Mouse (Mus musculus) embryonic facial prominence, embryonic 13.5 days (tissue): ENCODE results near the gene Gm17545. TPM values are rescaled to one million over a fixed set of nuclear protein-coding genes. Genes with fewer than 3 reads are reported as not detected.

Experiments
- ATAC-seq: fragments of 200-750 bp; cut with Nextera tagmentation; 2 replicates; pipeline ENCODE4 v1.8.0; 2017; ENCODE audit warnings: low read depth; ENCODE audit not compliant: insufficient number of reproducible peaks, insufficient read depth, low FRiP score, low TSS enrichment
- H3K27ac ChIP-seq: fragments of 300-500 bp; sonication (generic); 2 replicates; pipeline ENCODE4 v1.5.1; 2015; ENCODE audit warnings: moderate library complexity, mild to moderate bottlenecking, inconsistent platforms
- H3K27me3 ChIP-seq: fragments of 300-500 bp; sonication (generic); 2 replicates; pipeline ENCODE4 v1.6.1; 2015; ENCODE audit warnings: mild to moderate bottlenecking, inconsistent platforms
- H3K36me3 ChIP-seq: fragments of 300-500 bp; sonication (generic); 2 replicates; pipeline ENCODE4 v1.6.1; 2015; ENCODE audit warnings: mild to moderate bottlenecking, inconsistent platforms
- H3K4me1 ChIP-seq: fragments of 300-500 bp; sonication (generic); 2 replicates; pipeline ENCODE4 v1.6.1; 2015; ENCODE audit warnings: inconsistent platforms
- H3K4me2 ChIP-seq: fragments of 300-500 bp; sonication (generic); 2 replicates; pipeline ENCODE4 v1.6.1; 2015; ENCODE audit warnings: moderate library complexity, mild to moderate bottlenecking, inconsistent platforms
- H3K4me3 ChIP-seq: fragments of 300-500 bp; sonication (generic); 2 replicates; pipeline ENCODE4 v1.5.1; 2015; ENCODE audit warnings: mild to moderate bottlenecking, inconsistent platforms
- H3K9ac ChIP-seq: fragments of 300-500 bp; sonication (generic); 2 replicates; pipeline ENCODE4 v1.6.1; 2015; ENCODE audit warnings: mild to moderate bottlenecking, inconsistent platforms
- H3K9me3 ChIP-seq: fragments of 300-500 bp; sonication (generic); 2 replicates; pipeline ENCODE4 v1.6.1; 2016; ENCODE audit warnings: inconsistent platforms
- WGBS: fragments of 180-500 bp; shearing (Covaris S2); methylation state at CpG from one replicate; pipeline ENCODE4 v1.1.7; 2015; ENCODE audit warnings: mixed read lengths; 5-methylcytosine and 5-hydroxymethylcytosine counted together
- polyA plus RNA-seq: library from polyadenylated mRNA; unstranded; fragments of >200 nt; fragmentation: Nextera tagmentation; extraction: Ambion mirVana; gene quantifications from 2 replicates; pipeline ENCODE4 v1.2.1, GENCODE M21; 2015

Gene Gm17545
- polyA plus RNA-seq, 1 experiment from 2014 or later: not detected

GRCm38 (mm10) chr9:22448420-22448819, 5.7 kb upstream of the Gm17545 start:
- Histone ChIP-seq H3K36me3 (peaks cover 76% of the 10 kb centered on the region), H3K4me2 (no peak overlapping the region), H3K9me3 (no peaks in the 10 kb centered on the region), H3K4me3 (no peak overlapping the region), H3K27me3 (no peaks in the 10 kb centered on the region), H3K27ac (no peak overlapping the region), H3K4me1 (no peaks in the 10 kb centered on the region), H3K9ac (no peak overlapping the region)
- WGBS: 86% methylated on average over 13 of the region's 13 CpGs
- no peak for ATAC-seq

- peaks cover 84% of the 10 kb centered on the region for H3K36me3 ChIP-seq
Observed at GRCm38 (mm10) chr9:22449209-22449608, 4.9 kb upstream of the Gm17545 start.

GRCm38 (mm10) chr9:22452697-22453096, 1.4 kb upstream of the Gm17545 start:
- no peak overlapping the region for H3K4me3 ChIP-seq
- ATAC-seq: no peak
- H3K9ac ChIP-seq: no peak overlapping the region
- no peaks in the 10 kb centered on the region for H3K9me3 ChIP-seq
- no peaks in the 10 kb centered on the region for H3K4me1 ChIP-seq
- no peak overlapping the region for H3K4me2 ChIP-seq
- 86% methylated on average over 10 of the region's 10 CpGs for WGBS
- no peaks in the 10 kb centered on the region for H3K27me3 ChIP-seq
- peaks cover 99% of the 10 kb centered on the region for H3K36me3 ChIP-seq
- no peak overlapping the region for H3K27ac ChIP-seq

More at GRCm38 (mm10) chr9:22449209-22449608, 4.9 kb upstream of the Gm17545 start:
- H3K4me1 ChIP-seq: no peaks in the 10 kb centered on the region
- no peak overlapping the region for H3K4me2 ChIP-seq
- no peak overlapping the region for H3K9ac ChIP-seq
- no peak overlapping the region for H3K27ac ChIP-seq
- H3K4me3 ChIP-seq: no peak overlapping the region
- WGBS: 89% methylated on average over 6 of the region's 6 CpGs
- H3K27me3 ChIP-seq: no peaks in the 10 kb centered on the region
- ATAC-seq: no peak
- H3K9me3 ChIP-seq: no peaks in the 10 kb centered on the region

GRCm38 (mm10) chr9:22453501-22453924, 577 bp upstream of the Gm17545 start:
- Histone ChIP-seq H3K4me1 (no peaks in the 10 kb centered on the region), H3K4me2 (no peak overlapping the region), H3K4me3 (no peak overlapping the region), H3K27ac (no peak overlapping the region), H3K9ac (no peak overlapping the region), H3K9me3 (no peaks in the 10 kb centered on the region), H3K36me3 (peaks cover 96% of the 10 kb centered on the region), H3K27me3 (no peaks in the 10 kb centered on the region)
- no peak for ATAC-seq
- whole genome bisulfite sequencing: 89% methylated on average over 10 of the region's 10 CpGs

GRCm38 (mm10) chr9:22455041-22455440, 951 bp downstream of the Gm17545 start:
- Histone ChIP-seq H3K9me3 (no peaks in the 10 kb centered on the region), H3K4me2 (no peak overlapping the region), H3K27me3 (no peaks in the 10 kb centered on the region), H3K36me3 (peaks cover 80% of the 10 kb centered on the region), H3K4me3 (no peak overlapping the region), H3K27ac (no peak overlapping the region), H3K4me1 (no peaks in the 10 kb centered on the region), H3K9ac (no peak overlapping the region)
- no peak for ATAC-seq

- Histone ChIP-seq H3K4me1 (no peaks in the 10 kb centered on the region), H3K27me3 (no peaks in the 10 kb centered on the region), H3K4me3 (no peak overlapping the region), H3K4me2 (no peak overlapping the region), H3K36me3 (peaks cover 65% of the 10 kb centered on the region), H3K9ac (no peak overlapping the region), H3K9me3 (no peaks in the 10 kb centered on the region), H3K27ac (no peak overlapping the region)
- WGBS: 85% methylated on average over 11 of the region's 11 CpGs
- no peak for ATAC-seq
Observed at GRCm38 (mm10) chr9:22457142-22457835, 3.2 kb downstream of the Gm17545 start.

- WGBS: 96% methylated on average over 3 of the region's 3 CpGs
Observed at GRCm38 (mm10) chr9:22461946-22462345, 7.9 kb downstream of the Gm17545 start.

GRCm38 (mm10) chr9:22466212-22466611, 12.1 kb downstream of the Gm17545 start:
- H3K27me3 ChIP-seq: no peaks in the 10 kb centered on the region
- peaks cover 19% of the 10 kb centered on the region for H3K36me3 ChIP-seq
- no peaks in the 10 kb centered on the region for H3K9me3 ChIP-seq
- H3K4me3 ChIP-seq: no peak overlapping the region
- H3K27ac ChIP-seq: no peak overlapping the region
- 94% methylated on average over 5 of the region's 5 CpGs for WGBS
- no peak for ATAC-seq
- peaks cover 3% of the 10 kb centered on the region; the same call in 1 of the 2 replicates for H3K4me1 ChIP-seq
- H3K9ac ChIP-seq: no peak overlapping the region
- H3K4me2 ChIP-seq: no peak overlapping the region

More at GRCm38 (mm10) chr9:22461946-22462345, 7.9 kb downstream of the Gm17545 start:
- no peaks in the 10 kb centered on the region for H3K9me3 ChIP-seq
- peaks cover 35% of the 10 kb centered on the region for H3K36me3 ChIP-seq
- H3K4me1 ChIP-seq: no peaks in the 10 kb centered on the region
- H3K4me3 ChIP-seq: no peak overlapping the region
- H3K27ac ChIP-seq: no peak overlapping the region
- H3K27me3 ChIP-seq: no peaks in the 10 kb centered on the region
- no peak overlapping the region for H3K4me2 ChIP-seq
- no peak for ATAC-seq
- H3K9ac ChIP-seq: no peak overlapping the region

GRCm38 (mm10) chr9:22467371-22468169, 13.5 kb downstream of the Gm17545 start:
- Histone ChIP-seq H3K4me1 (peaks cover 3% of the 10 kb centered on the region; the same call in 1 of the 2 replicates), H3K9me3 (no peaks in the 10 kb centered on the region), H3K27ac (peak overlapping the region; percentile 87), H3K4me2 (peak overlapping the region; percentile 74), H3K9ac (peak overlapping the region; percentile 93), H3K4me3 (peak overlapping the region; percentile 73), H3K27me3 (no peaks in the 10 kb centered on the region), H3K36me3 (peaks cover 15% of the 10 kb centered on the region)
- ATAC-seq: peak; percentile 35; the same call in 1 of the 2 replicates
- under 1% methylated on average over 73 of the region's 73 CpGs for WGBS

GRCm38 (mm10) chr9:22468170-22468898, 14.2 kb downstream of the Gm17545 start:
- H3K4me2 ChIP-seq: peak overlapping the region; percentile 74
- H3K36me3 ChIP-seq: peaks cover 9% of the 10 kb centered on the region
- peak; percentile 85 for ATAC-seq
- 4% methylated on average over 37 of the region's 43 CpGs for WGBS
- H3K9me3 ChIP-seq: no peaks in the 10 kb centered on the region
- no peaks in the 10 kb centered on the region for H3K27me3 ChIP-seq
- peak overlapping the region; percentile 73 for H3K4me3 ChIP-seq
- H3K27ac ChIP-seq: peak overlapping the region; percentile 87
- H3K4me1 ChIP-seq: peaks cover 3% of the 10 kb centered on the region; the same call in 1 of the 2 replicates
- H3K9ac ChIP-seq: peak overlapping the region; percentile 93

- no peak for ATAC-seq
- Histone ChIP-seq H3K9ac (no peak overlapping the region), H3K9me3 (no peaks in the 10 kb centered on the region), H3K36me3 (peaks cover 6% of the 10 kb centered on the region), H3K4me3 (no peak overlapping the region; the same call in 1 of the 2 replicates), H3K27me3 (no peaks in the 10 kb centered on the region), H3K27ac (no peak overlapping the region), H3K4me1 (peaks cover 3% of the 10 kb centered on the region; the same call in 1 of the 2 replicates), H3K4me2 (peak overlapping the region; percentile 74; the same call in 1 of the 2 replicates)
- 77% methylated on average over 8 of the region's 8 CpGs for WGBS
Observed at GRCm38 (mm10) chr9:22468899-22469259, 14.8 kb downstream of the Gm17545 start.
